Mouse (Mus musculus) heart, adult 2 months (tissue): ENCODE data around the gene Hoxc9.

Experiments used
- CTCF ChIP-seq: fragments of 200-600 bp; IDR thresholded peaks from 2 replicates; pipeline ENCODE4 v1.8.1; 2022; ENCODE audit warnings: antibody characterized with exemption, mild to moderate bottlenecking, moderate library complexity
- EP300 ChIP-seq: fragments of 200-500 bp; IDR thresholded peaks from 2 replicates; pipeline ENCODE4 v1.6.1; 2011; ENCODE audit warnings: low read depth, low read length, control low read depth; ENCODE audit not compliant: insufficient read depth
- POLR2A ChIP-seq: fragments of 200-500 bp; IDR thresholded peaks from 2 replicates; pipeline ENCODE4 v1.6.1; 2011; ENCODE audit warnings: mild to moderate bottlenecking, low read depth, low read length, control low read depth; ENCODE audit not compliant: insufficient read depth

DNA sequence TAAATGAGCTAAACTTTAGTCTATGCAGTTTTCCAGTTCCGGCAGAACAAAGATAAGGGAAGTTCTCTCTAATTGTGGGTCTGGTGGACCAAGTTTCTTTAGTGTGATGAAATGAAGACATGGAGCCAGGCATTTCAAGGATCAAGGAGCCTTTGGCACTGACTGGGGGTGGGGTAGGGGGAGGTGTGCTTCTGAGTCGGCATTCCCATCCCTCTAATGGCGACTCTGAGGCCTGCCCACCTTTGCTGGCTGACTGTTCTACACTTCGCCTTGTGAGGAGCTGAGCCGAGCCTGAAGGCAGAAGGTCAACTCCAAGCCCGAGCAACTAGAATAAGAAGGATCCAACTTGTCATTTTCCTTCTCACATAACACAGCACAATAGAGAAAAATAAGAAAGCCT lies 14.5 kb upstream of the Hoxc9 start:
- TF ChIP-seq CTCF, result no peak
- no peak for TF ChIP-seq POLR2A
- no peak for TF ChIP-seq EP300
